Mouse (Mus musculus) CH12.LX (cell line): ENCODE data around the gene Tasp1. TPM values are rescaled to one million over a fixed set of nuclear protein-coding genes. Genes with fewer than 3 reads are reported as not detected.
"Not testable (repeated sequence)": the region's sequence is repeated elsewhere in the genome, so short reads cannot be mapped to it uniquely, and the experiment has no call there.

Experiments used
- DNase-seq: peaks from one replicate; pipeline ENCODE4 v3.0.0-alpha.2; 2013; ENCODE audit errors: extremely low read depth
- H3K27ac ChIP-seq: 2 replicates; pipeline ENCODE4 v1.5.1; 2012; ENCODE audit warnings: low read depth, mild to moderate bottlenecking, control low read depth, moderate library complexity; ENCODE audit not compliant: insufficient read depth
- H3K27me3 ChIP-seq: replicated peaks from 2 replicates; pipeline ENCODE3; 2012; ENCODE audit warnings: inconsistent platforms
- H3K36me3 ChIP-seq, 2 experiments: replicated peaks in 1 of 2; 2 replicates each; pipeline versions ENCODE3 to v1.6.1; 2012; ENCODE audit warnings: inconsistent platforms in 1 of 2, low read length in 1 of 2, mild to moderate bottlenecking in 1 of 2, mixed read lengths in 1 of 2, moderate library complexity in 1 of 2; ENCODE audit not compliant: control insufficient read depth in 1 of 2, insufficient read depth in 1 of 2
- H3K4me1 ChIP-seq, 2 experiments: 2 replicates each; pipeline ENCODE4 v1.6.1; 2012; ENCODE audit warnings: inconsistent platforms in 1 of 2, moderate library complexity in 1 of 2; ENCODE audit not compliant: insufficient read depth in 2 of 2, control insufficient read depth in 1 of 2
- H3K4me2 ChIP-seq: 2 replicates; pipeline ENCODE4 v1.6.1; 2012; ENCODE audit warnings: low read depth, mild to moderate bottlenecking, control low read depth; ENCODE audit not compliant: poor library complexity, insufficient read depth, severe bottlenecking
- H3K4me3 ChIP-seq, 3 experiments: fragments of 150-350 bp in 1 of 3; sonication (generic) in 1 of 3; replicated peaks in 1 of 3; 2 replicates each; pipeline versions ENCODE3 to v1.5.1; 2011 to 2012; ENCODE audit warnings: low read depth in 2 of 3, low read length in 2 of 3, mild to moderate bottlenecking in 2 of 3, moderate library complexity in 2 of 3, control low read depth in 1 of 3, improper control_type of control experiment in 1 of 3, inconsistent platforms in 1 of 3, mixed read lengths in 1 of 3; ENCODE audit not compliant: poor library complexity in 1 of 3
- H3K79me2 ChIP-seq: replicated peaks from 2 replicates; pipeline ENCODE4 v1.6.1; 2012; ENCODE audit warnings: mild to moderate bottlenecking, moderate library complexity; ENCODE audit not compliant: control insufficient read depth, poor library complexity, insufficient read depth, severe bottlenecking; ENCODE audit errors: extremely low read depth
- H3K9ac ChIP-seq: 2 replicates; pipeline ENCODE4 v1.6.1; 2012; ENCODE audit warnings: low read depth, mild to moderate bottlenecking, control low read depth, moderate library complexity; ENCODE audit not compliant: insufficient read depth
- H3K9me3 ChIP-seq: replicated peaks from 2 replicates; pipeline ENCODE3; 2012; ENCODE audit warnings: low read length, inconsistent platforms, mixed read lengths
- BHLHE40 ChIP-seq: IDR thresholded peaks from 2 replicates; pipeline ENCODE4 v1.6.1; 2011; ENCODE audit warnings: mild to moderate bottlenecking, low read depth, low read length, improper control_type of control experiment
- CHD1 ChIP-seq: IDR thresholded peaks from 2 replicates; pipeline ENCODE4 v1.6.1; 2012; ENCODE audit warnings: low read depth, low read length, improper control_type of control experiment, inconsistent platforms
- CHD2 ChIP-seq: IDR thresholded peaks from 2 replicates; pipeline ENCODE4 v1.6.1; 2011; ENCODE audit warnings: low read length, improper control_type of control experiment
- CTCF ChIP-seq, 2 experiments: IDR thresholded peaks in 1 of 2; conservative IDR thresholded peaks in 1 of 2; 2 replicates each; pipeline ENCODE4 v1.5.1; 2011 to 2012; ENCODE audit warnings: low read depth in 2 of 2, low read length in 2 of 2, improper control_type of control experiment in 1 of 2, inconsistent platforms in 1 of 2, mild to moderate bottlenecking in 1 of 2, moderate library complexity in 1 of 2
- E2F4 ChIP-seq: IDR thresholded peaks from 2 replicates; pipeline ENCODE4 v1.6.1; 2011; ENCODE audit warnings: low read depth, low read length, improper control_type of control experiment; ENCODE audit not compliant: insufficient replicate concordance
- ELF1 ChIP-seq: IDR thresholded peaks from 2 replicates; pipeline ENCODE4 v1.6.1; 2014; ENCODE audit warnings: low read depth, mild to moderate bottlenecking, inconsistent platforms, low read length, improper control_type of control experiment
- EP300 ChIP-seq: IDR thresholded peaks from 2 replicates; pipeline ENCODE4 v1.6.1; 2011; ENCODE audit warnings: low read length, improper control_type of control experiment
- KAT2A ChIP-seq: IDR thresholded peaks from 2 replicates; pipeline ENCODE4 v1.6.1; 2012; ENCODE audit warnings: low read length, improper control_type of control experiment, inconsistent platforms; ENCODE audit not compliant: insufficient replicate concordance
- MAZ ChIP-seq: IDR thresholded peaks from 2 replicates; pipeline ENCODE4 v1.6.1; 2012; ENCODE audit warnings: low read depth, mild to moderate bottlenecking, inconsistent platforms, low read length, improper control_type of control experiment, moderate library complexity
- MYC ChIP-seq: IDR thresholded peaks from 2 replicates; pipeline ENCODE4 v1.6.1; 2011; ENCODE audit warnings: low read depth, mild to moderate bottlenecking, improper control_type of control experiment, low read length
- NELFE ChIP-seq: IDR thresholded peaks from 2 replicates; pipeline ENCODE4 v1.6.1; 2011; ENCODE audit warnings: low read depth, low read length, improper control_type of control experiment
- PAX5 ChIP-seq: IDR thresholded peaks from 2 replicates; pipeline ENCODE4 v1.6.1; 2012; ENCODE audit warnings: low read length, inconsistent platforms, mixed read lengths
- POLR2A ChIP-seq: IDR thresholded peaks from 2 replicates; pipeline ENCODE4 v1.6.1; 2011; ENCODE audit warnings: low read depth, mild to moderate bottlenecking, improper control_type of control experiment, low read length
- RCOR1 ChIP-seq: conservative IDR thresholded peaks from 2 replicates; pipeline ENCODE4 v1.6.1; 2012; ENCODE audit warnings: low read depth, mild to moderate bottlenecking, inconsistent platforms, low read length, improper control_type of control experiment
- SIN3A ChIP-seq: IDR thresholded peaks from 2 replicates; pipeline ENCODE4 v1.6.1; 2012; ENCODE audit warnings: low read length, improper control_type of control experiment, inconsistent platforms
- SMC3 ChIP-seq: IDR thresholded peaks from 2 replicates; pipeline ENCODE4 v1.6.1; 2011; ENCODE audit warnings: low read depth, low read length, improper control_type of control experiment
- TCF12 ChIP-seq: IDR thresholded peaks from 2 replicates; pipeline ENCODE4 v1.6.1; 2014; ENCODE audit warnings: low read depth, mild to moderate bottlenecking, inconsistent platforms, low read length, improper control_type of control experiment
- USF2 ChIP-seq: conservative IDR thresholded peaks from 2 replicates; pipeline ENCODE4 v1.6.1; 2011; ENCODE audit warnings: low read depth, low read length, improper control_type of control experiment
- ZKSCAN1 ChIP-seq: IDR thresholded peaks from 2 replicates; pipeline ENCODE4 v1.6.1; 2012; ENCODE audit warnings: low read depth, inconsistent platforms, low read length, improper control_type of control experiment, borderline replicate concordance
- ZMIZ1 ChIP-seq: IDR thresholded peaks from 2 replicates; pipeline ENCODE4 v1.6.1; 2012; ENCODE audit warnings: low read depth, mild to moderate bottlenecking, inconsistent platforms, low read length, improper control_type of control experiment
- ZNF384 ChIP-seq: IDR thresholded peaks from 2 replicates; pipeline ENCODE4 v1.6.1; 2012; ENCODE audit warnings: low read depth, low read length, improper control_type of control experiment, inconsistent platforms
- dilution Hi-C: fragments of 300-500 bp; cut with MboI; formaldehyde crosslinking; loops from 2 replicates; pipeline ENCODE4 v1.14.3; 2020; ENCODE audit warnings: low sequenced_read_pairs; ENCODE audit not compliant: extremely low pct_unique_long_range_greater_than_20kb, extremely low pct_ligation_motif_present
- in situ Hi-C: fragments of 300-500 bp; cut with MboI; formaldehyde crosslinking; loops from 3 replicates; pipeline ENCODE4 v1.14.3; 2019; ENCODE audit warnings: low sequenced_read_pairs, low pct_ligation_motif_present, low pct_unique_long_range_greater_than_20kb, mixed read lengths
- polyA plus RNA-seq: library from polyadenylated mRNA; unstranded; fragments of >175 nt; gene quantifications from 2 replicates; pipeline ENCODE4 v1.2.1, GENCODE M21; 2012; ENCODE audit warnings: low read depth; ENCODE audit not compliant: insufficient read length
- total RNA-seq, 2 experiments: library from RNA; depleted of rRNA; stranded (reverse); fragments of 300-350 nt in 1 of 2; fragments of >200 nt in 1 of 2; gene quantifications; 2 replicates each; pipeline ENCODE4 v1.2.3; 2012 to 2014

Gene Tasp1
- total and polyA plus RNA-seq, 3 experiments: 28.8 to 64.5 (median 28.9) TPM

- Histone ChIP-seq H3K4me3 (no peak overlapping the region), H3K4me1 (no peaks in the 10 kb centered on the region; a peak in 2 of 4 replicates), H3K36me3 (peaks cover 0 to 22% of the 10 kb centered on the region in 2 experiments), H3K4me2 (no peak overlapping the region), H3K79me2 (no peaks in the 10 kb centered on the region), H3K27ac (no peak overlapping the region), H3K9ac (no peak overlapping the region), H3K9me3 (no peaks in the 10 kb centered on the region), H3K27me3 (no peaks in the 10 kb centered on the region)
- TF ChIP-seq MAZ (no peak), MYC (no peak), SMC3 (no peak), TCF12 (no peak), CTCF (conservative IDR thresholded peaks at IDR 0.05 in 1 of 2, IDR thresholded peaks at IDR 0.05 in 1 of 2; ENCODE audit: low read depth in 2 of 2, low read length in 2 of 2) (no peak), PAX5 (no peak), RCOR1 (no peak), NELFE (no peak), ZKSCAN1 (no peak), SIN3A (no peak), CHD2 (no peak), USF2 (no peak), BHLHE40 (no peak), CHD1 (no peak), ZNF384 (no peak), ELF1 (no peak), POLR2A (no peak), ZMIZ1 (no peak), E2F4 (no peak), EP300 (no peak)
- no peak for DNase-seq
- dilution Hi-C loops (no loop called here), in situ Hi-C loops (no loop called here)
These were observed 134.4 kb downstream of the Tasp1 start for GRCm38 (mm10) chr2:139932211-139932610.

- DNase-seq: no peak
- H3K4me1 ChIP-seq: no peaks in the 10 kb centered on the region
- H3K4me3 ChIP-seq: no peak overlapping the region
- no peaks in the 10 kb centered on the region for H3K27me3 ChIP-seq
- TF ChIP-seq KAT2A: no peak
- H3K9ac ChIP-seq: no peak overlapping the region
- dilution Hi-C loops: no loop called here
- H3K36me3 ChIP-seq: peaks cover 0 to 13% of the 10 kb centered on the region in 2 experiments
- in situ Hi-C loops: no loop called here
- no peaks in the 10 kb centered on the region for H3K79me2 ChIP-seq
- H3K4me2 ChIP-seq: no peak overlapping the region
- no peak overlapping the region for H3K27ac ChIP-seq
- H3K9me3 ChIP-seq: no peaks in the 10 kb centered on the region
These were observed 141.7 kb downstream of the Tasp1 start for GRCm38 (mm10) chr2:139924937-139925336.

- dilution Hi-C loops, in situ Hi-C loops, H3K4me2 ChIP-seq, DNase-seq, H3K27me3 ChIP-seq, H3K9ac ChIP-seq, H3K9me3 ChIP-seq, H3K79me2 ChIP-seq, H3K4me1 ChIP-seq, H3K4me3 ChIP-seq, H3K27ac ChIP-seq: not testable (repeated sequence)
- peaks cover 0 to 10% of the 10 kb centered on the region in 2 experiments for H3K36me3 ChIP-seq
These were observed 145.2 kb downstream of the Tasp1 start for GRCm38 (mm10) chr2:139921395-139921794.
